Mouse (Mus musculus) midbrain, embryonic 16.5 days (tissue): ENCODE data around the gene Gm29609. TPM values are rescaled to one million over a fixed set of nuclear protein-coding genes. Genes with fewer than 3 reads are reported as not detected.

Experiments used
- ATAC-seq: fragments of 200-750 bp; cut with Nextera tagmentation; 2 replicates; pipeline ENCODE4 v1.8.0; 2017; ENCODE audit warnings: moderate TSS enrichment
- H3K27ac ChIP-seq: fragments of 300-500 bp; sonication (generic); 2 replicates; pipeline ENCODE4 v1.5.1; 2014; ENCODE audit warnings: mild to moderate bottlenecking, low read length, mixed read lengths
- H3K27me3 ChIP-seq: fragments of 300-500 bp; sonication (generic); 2 replicates; pipeline ENCODE4 v1.6.1; 2014; ENCODE audit warnings: low read depth, low read length, mixed read lengths; ENCODE audit not compliant: control insufficient read depth, insufficient read depth
- H3K36me3 ChIP-seq: fragments of 300-500 bp; sonication (generic); 2 replicates; pipeline ENCODE4 v1.6.1; 2014; ENCODE audit warnings: mild to moderate bottlenecking, low read length, moderate library complexity, mixed read lengths; ENCODE audit not compliant: control insufficient read depth, insufficient read depth
- H3K4me1 ChIP-seq: fragments of 300-500 bp; sonication (generic); 2 replicates; pipeline ENCODE4 v1.6.1; 2014; ENCODE audit warnings: mild to moderate bottlenecking, low read length, mixed read lengths; ENCODE audit not compliant: control insufficient read depth, insufficient read depth
- H3K4me2 ChIP-seq: fragments of 300-500 bp; sonication (generic); 2 replicates; pipeline ENCODE4 v1.6.1; 2014; ENCODE audit warnings: mild to moderate bottlenecking, low read length, mixed read lengths
- H3K4me3 ChIP-seq: fragments of 300-500 bp; sonication (generic); 2 replicates; pipeline ENCODE4 v1.5.1; 2014; ENCODE audit warnings: low read depth, mild to moderate bottlenecking, low read length, moderate library complexity, mixed read lengths
- H3K9ac ChIP-seq: fragments of 300-500 bp; sonication (generic); 2 replicates; pipeline ENCODE4 v1.6.1; 2014; ENCODE audit warnings: low read depth, low read length, mixed read lengths
- H3K9me3 ChIP-seq: fragments of 300-500 bp; sonication (generic); replicated peaks from 2 replicates; pipeline ENCODE4 v1.6.1; 2014; ENCODE audit warnings: mild to moderate bottlenecking, low read length, mixed read lengths; ENCODE audit not compliant: control insufficient read depth, poor library complexity, severe bottlenecking
- WGBS: fragments of 180-500 bp; shearing (Covaris S2); extraction: QIAGEN DNeasy Blood & Tissue Kit; methylation state at CpG from one replicate; pipeline ENCODE4 v1.1.7; 2014; 5-methylcytosine and 5-hydroxymethylcytosine counted together
- polyA plus RNA-seq: library from polyadenylated mRNA; unstranded; fragments of >200 nt; fragmentation: Nextera tagmentation; extraction: Ambion mirVana; gene quantifications from 2 replicates; pipeline ENCODE4 v1.2.1, GENCODE M21; 2015

The Gm29609 gene
- polyA plus RNA-seq, 1 experiment from 2014 or later = 1.9 TPM

DNA sequence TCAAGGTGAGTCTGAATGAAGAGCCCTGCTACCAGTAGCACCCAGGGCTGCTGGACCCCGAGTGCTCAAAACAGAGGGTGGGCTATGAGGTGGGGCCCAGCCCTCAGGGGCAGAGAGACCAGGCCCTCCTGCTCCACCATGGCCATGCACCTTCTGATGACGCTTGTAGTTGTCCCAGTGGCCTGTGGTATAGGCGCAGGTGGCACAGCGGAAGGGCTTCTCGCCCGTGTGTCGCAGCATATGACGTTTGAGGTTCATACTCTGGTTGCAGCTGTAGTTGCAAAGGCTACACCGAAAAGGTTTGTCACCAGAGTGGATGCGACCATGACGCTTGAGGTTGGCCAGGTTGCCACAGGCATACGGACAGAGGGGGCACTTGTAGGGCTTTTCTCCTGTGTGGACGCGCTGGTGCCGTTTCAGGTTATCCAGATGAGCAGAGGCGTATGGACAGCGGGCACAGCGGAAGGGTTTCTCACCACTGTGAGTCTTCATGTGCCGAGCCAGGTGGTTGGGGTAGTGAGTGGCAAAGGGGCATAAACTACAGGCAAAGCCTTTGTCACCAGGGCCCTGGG, 19.7 kb upstream of the Gm29609 start:
- no peaks in the 10 kb centered on the region for H3K27me3 ChIP-seq
- no peak overlapping the region for H3K4me2 ChIP-seq
- peaks cover 18% of the 10 kb centered on the region for H3K4me1 ChIP-seq
- H3K36me3 ChIP-seq = peaks cover 63% of the 10 kb centered on the region
- 93% methylated on average over 19 of the region's 19 CpGs for WGBS
- H3K4me3 ChIP-seq = no peak overlapping the region
- H3K9me3 ChIP-seq = peaks cover 5% of the 10 kb centered on the region
- no peak overlapping the region for H3K27ac ChIP-seq
- no peak for ATAC-seq
- no peak overlapping the region for H3K9ac ChIP-seq

DNA sequence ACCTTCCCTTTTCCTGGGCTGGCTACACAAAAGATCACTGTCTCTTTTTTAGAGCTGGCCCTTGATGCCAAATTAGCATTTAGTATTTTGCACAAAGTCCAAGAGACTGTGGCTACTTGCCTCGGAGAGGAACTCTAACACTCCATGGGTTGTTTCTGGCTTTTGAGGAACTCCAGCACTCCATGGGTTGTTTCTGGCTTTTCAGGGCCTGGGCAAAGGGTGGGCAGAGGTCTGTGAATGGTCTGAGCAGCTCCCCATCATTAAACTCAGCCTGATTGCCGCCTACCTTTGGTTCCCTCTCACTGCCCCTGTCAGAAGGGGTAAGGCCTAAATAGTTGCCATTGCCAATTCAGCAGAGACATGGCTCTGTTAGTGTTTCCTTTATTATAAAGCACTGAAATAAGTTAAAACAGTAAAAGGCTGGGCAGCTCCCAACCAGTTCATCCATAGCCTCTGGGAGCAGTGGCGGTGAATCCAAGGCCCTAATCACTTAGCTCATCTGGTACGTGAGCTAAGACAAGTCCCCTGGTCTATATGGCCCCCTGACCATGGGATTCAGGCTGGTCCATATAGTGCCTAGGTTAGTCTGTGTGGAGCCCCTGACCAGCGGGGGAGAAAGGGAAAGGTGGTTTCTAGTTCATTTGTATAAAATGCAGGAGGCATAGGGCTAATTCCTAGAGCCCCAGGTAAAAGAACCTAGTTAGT, 19.1 kb upstream of the Gm29609 start:
- Histone ChIP-seq H3K9me3 (peaks cover 5% of the 10 kb centered on the region), H3K4me1 (peaks cover 24% of the 10 kb centered on the region), H3K27ac (no peak overlapping the region), H3K9ac (no peak overlapping the region), H3K27me3 (no peaks in the 10 kb centered on the region), H3K4me3 (no peak overlapping the region), H3K36me3 (peaks cover 60% of the 10 kb centered on the region), H3K4me2 (no peak overlapping the region)
- no peak for ATAC-seq
- WGBS = 88% methylated on average over 5 of the region's 5 CpGs

DNA sequence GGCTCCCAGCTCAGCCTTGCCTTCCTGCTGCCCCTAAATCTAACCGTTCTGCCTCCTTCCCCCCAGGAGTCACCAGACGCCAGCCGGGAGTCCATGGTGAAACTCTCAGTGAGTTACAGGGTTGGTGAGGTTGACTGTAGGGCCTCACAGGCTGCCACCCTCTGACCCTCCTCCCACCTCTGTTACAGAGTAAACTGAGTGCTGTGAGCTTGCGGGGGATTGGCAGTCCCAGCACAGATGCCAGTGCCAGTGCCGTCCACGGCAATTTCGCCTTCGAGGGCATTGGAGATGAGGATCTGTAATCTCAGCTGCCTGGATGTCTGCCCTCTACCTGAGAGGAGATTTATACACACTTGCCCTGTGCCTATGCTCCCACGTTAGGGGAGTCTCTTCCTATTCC, 18.5 kb upstream of the Gm29609 start:
- ATAC-seq = no peak
- peaks cover 24% of the 10 kb centered on the region for H3K4me1 ChIP-seq
- H3K9me3 ChIP-seq = peaks cover 5% of the 10 kb centered on the region
- H3K27me3 ChIP-seq = no peaks in the 10 kb centered on the region
- H3K36me3 ChIP-seq = peaks cover 56% of the 10 kb centered on the region
- H3K27ac ChIP-seq = no peak overlapping the region
- 85% methylated on average over 9 of the region's 9 CpGs for WGBS
- no peak overlapping the region for H3K4me3 ChIP-seq
- H3K4me2 ChIP-seq = no peak overlapping the region
- no peak overlapping the region for H3K9ac ChIP-seq

DNA sequence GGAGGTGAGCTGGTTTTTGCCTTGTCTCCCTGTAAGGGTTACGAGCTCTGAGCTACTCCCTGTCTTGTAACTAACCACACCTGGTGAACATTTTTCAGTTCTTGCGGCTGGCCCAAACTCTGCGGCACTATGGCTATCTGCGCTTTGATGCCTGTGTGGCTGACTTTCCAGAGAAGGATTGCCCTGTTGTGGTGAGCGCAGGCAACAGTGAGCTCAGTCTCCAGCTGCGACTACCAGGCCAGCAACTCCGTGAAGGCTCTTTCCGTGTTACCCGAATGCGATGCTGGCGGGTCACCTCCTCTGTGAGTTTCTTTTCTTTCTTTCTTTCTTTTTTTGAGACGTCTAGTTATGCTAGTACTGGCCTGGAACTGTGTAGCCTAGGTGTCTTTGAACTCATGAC, 17.4 kb upstream of the Gm29609 start:
- Histone ChIP-seq H3K4me3 (no peak overlapping the region), H3K4me1 (peaks cover 23% of the 10 kb centered on the region), H3K27me3 (no peaks in the 10 kb centered on the region), H3K27ac (no peak overlapping the region), H3K9me3 (peaks cover 5% of the 10 kb centered on the region), H3K36me3 (peaks cover 51% of the 10 kb centered on the region), H3K9ac (no peak overlapping the region), H3K4me2 (no peak overlapping the region)
- ATAC-seq = no peak
- 95% methylated on average over 12 of the region's 12 CpGs for WGBS

DNA sequence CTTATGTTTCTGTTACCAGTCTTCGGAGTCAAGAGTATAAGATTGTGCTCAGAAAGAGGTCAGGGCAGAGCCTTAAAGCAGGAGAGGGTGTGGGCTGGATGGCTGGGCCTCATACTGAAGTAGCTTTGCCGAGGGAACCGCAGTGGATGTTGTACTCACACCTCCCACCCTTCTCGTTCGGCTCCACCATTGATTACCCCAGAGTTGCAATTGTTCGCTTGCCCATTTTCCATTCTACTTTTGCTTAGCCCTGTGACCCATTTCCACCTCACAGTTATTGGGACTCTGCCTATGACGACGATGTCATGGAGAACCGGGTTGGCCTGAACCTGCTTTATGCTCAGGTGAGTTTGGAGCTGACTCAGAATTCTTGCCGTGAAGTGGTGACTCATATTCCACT, 16.5 kb upstream of the Gm29609 start:
- Histone ChIP-seq H3K9ac (no peak overlapping the region), H3K27ac (no peak overlapping the region), H3K9me3 (peaks cover 5% of the 10 kb centered on the region), H3K4me2 (no peak overlapping the region), H3K4me1 (peaks cover 29% of the 10 kb centered on the region), H3K4me3 (no peak overlapping the region), H3K36me3 (peaks cover 51% of the 10 kb centered on the region), H3K27me3 (no peaks in the 10 kb centered on the region)
- ATAC-seq = no peak
- WGBS = 97% methylated on average over 10 of the region's 10 CpGs

DNA sequence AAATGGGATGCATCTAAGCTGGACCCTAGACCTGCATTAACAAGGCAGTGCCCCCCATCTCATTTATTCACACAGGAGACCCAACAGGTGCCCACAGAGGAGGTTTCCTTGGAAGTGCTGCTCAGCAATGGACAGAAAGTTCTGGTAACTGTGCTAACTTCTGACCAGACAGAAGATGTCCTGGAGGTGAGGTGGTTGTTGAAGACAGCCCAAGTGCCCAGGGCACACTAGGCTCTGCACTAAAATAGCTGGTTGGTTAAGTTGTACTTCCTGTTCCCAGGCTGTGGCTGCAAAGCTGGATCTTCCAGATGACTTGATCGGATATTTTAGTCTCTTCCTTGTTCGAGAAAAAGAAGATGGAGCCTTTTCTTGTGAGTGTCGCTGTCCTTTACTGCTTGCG, 16.0 kb upstream of the Gm29609 start:
- ATAC-seq = no peak
- WGBS = 93% methylated on average over 4 of the region's 4 CpGs
- no peak overlapping the region for H3K27ac ChIP-seq
- H3K36me3 ChIP-seq = peaks cover 54% of the 10 kb centered on the region
- H3K4me2 ChIP-seq = no peak overlapping the region
- H3K27me3 ChIP-seq = no peaks in the 10 kb centered on the region
- H3K9me3 ChIP-seq = peaks cover 5% of the 10 kb centered on the region
- no peak overlapping the region for H3K9ac ChIP-seq
- H3K4me1 ChIP-seq = peaks cover 23% of the 10 kb centered on the region
- H3K4me3 ChIP-seq = no peak overlapping the region

DNA sequence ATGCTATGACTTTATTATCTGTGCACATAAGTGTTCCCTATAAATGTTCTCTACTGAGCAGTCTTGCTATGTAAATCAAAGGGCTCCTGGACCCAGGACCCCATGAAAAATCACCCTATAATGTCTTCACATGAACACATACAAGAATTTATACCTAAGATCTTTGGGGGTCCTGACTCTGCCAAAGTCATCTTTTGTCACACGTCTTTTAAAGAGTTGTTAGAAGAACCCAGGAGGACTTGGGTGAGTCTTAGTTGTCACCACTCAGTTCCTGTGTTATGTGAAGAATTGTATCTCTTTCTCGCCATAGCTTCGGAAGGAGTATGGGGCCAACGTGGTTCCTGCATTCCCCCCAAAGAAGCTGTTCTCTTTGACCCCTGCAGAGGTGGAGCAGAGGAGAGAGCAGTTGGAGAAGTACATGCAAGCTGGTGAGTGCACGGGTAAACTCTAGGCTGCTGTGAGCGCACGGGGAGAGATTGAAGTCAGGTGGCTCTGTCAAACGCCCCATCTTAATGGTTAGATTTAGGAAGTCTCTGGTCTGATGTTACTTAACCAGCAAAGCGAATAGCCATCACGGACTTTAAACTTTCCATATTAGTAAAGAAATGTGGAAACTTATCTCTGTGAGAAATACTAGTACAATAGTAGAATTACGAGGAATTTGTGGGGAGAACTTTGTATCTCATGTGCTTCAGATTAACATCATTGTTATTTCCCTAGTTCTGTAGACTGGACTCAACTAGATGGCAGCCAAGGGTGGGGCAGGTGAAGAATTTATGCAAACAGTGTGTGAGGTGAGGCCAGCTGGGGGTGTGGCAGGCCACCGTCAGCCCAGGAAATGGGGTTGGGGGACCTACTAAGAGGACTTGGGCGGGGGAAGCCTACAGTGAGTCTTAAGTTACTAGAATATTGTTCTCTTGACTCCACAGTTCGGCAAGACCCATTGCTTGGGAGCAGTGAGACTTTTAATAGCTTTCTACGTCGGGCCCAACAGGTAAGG, 15.1 kb upstream of the Gm29609 start:
- Histone ChIP-seq H3K9me3 (no peaks in the 10 kb centered on the region), H3K9ac (no peak overlapping the region), H3K27me3 (no peaks in the 10 kb centered on the region), H3K4me3 (no peak overlapping the region), H3K36me3 (peaks cover 56% of the 10 kb centered on the region), H3K4me2 (peak overlapping the region; percentile 96; the same call in 1 of the 2 replicates), H3K27ac (no peak overlapping the region), H3K4me1 (peaks cover 20% of the 10 kb centered on the region)
- ATAC-seq = no peak
- 90% methylated on average over 16 of the region's 16 CpGs for WGBS

DNA sequence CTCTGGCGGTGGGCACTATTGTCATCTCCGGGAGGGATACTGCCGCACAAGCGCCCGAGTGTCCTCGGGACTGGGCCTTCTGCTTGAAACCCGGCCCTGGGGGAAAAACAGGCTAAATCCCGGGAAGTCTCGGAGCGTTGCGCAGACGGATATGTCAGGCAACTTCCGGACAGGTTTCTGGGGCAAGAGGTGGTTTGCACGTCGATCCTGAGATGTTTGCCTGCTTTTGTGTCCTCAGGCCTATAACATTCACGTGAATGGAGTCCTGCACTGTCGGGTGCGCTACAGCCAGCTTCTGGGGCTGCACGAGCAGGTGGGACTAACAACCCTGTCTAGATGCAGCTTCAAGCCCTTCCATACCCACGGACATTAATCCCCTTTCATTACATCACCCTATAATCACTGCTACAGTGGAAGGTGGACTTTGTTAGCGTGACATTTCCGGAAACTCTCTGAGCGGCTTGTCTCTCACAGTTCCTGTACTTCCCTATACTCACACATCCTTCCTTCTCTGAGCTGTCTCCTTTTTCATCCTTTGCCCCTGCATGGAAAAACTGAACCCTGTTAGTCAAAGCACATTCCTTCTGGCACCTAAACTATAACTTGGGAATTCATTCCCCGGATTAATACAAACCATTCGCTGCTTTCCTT, 14.0 kb upstream of the Gm29609 start:
- peak overlapping the region; percentile 96 for H3K4me2 ChIP-seq
- H3K4me1 ChIP-seq = peaks cover 20% of the 10 kb centered on the region
- H3K4me3 ChIP-seq = peak overlapping the region; percentile 77
- peaks cover 53% of the 10 kb centered on the region for H3K36me3 ChIP-seq
- peak overlapping the region; percentile 85 for H3K27ac ChIP-seq
- H3K9me3 ChIP-seq = no peaks in the 10 kb centered on the region
- WGBS = 11% methylated on average over 25 of the region's 25 CpGs
- no peaks in the 10 kb centered on the region for H3K27me3 ChIP-seq
- peak overlapping the region; percentile 91 for H3K9ac ChIP-seq
- ATAC-seq = no peak
